11 mouse cellular contexts compared by ENCODE assay signal in genomic region chr4:55042573-55042972, GRCm38 (mm10).
DNase-seq lines count a peak whose midpoint lies in the region; ATAC-seq and TF ChIP-seq lines count a peak whose summit lies in the region.
"Had no signal": no experiment of that assay in that cellular context is flagged by ENCODE, and none has a peak within 500 bp of the region (broad histone marks: within the 10 kb centered on the region; RNA-seq: fewer than 3 reads in every experiment).

No protein-coding gene starts in this region.

- no peak for TF ChIP-seq CTCF in stomach, postnatal 0 days (IDR thresholded peaks at IDR 0.05; ENCODE audit: low read depth)
- TF ChIP-seq CTCF in heart, postnatal 0 days (IDR thresholded peaks at IDR 0.05; ENCODE audit: low read depth): no peak

- no peaks in the 10 kb centered on the region for H3K9me3 ChIP-seq in hindbrain, embryonic 15.5 days
- no peaks in the 10 kb centered on the region for H3K9me3 ChIP-seq in hindbrain, embryonic 14.5 days (ENCODE audit: control insufficient read depth, low read length)
- no peaks in the 10 kb centered on the region for H3K9me3 ChIP-seq in stomach, embryonic 16.5 days (replicated peaks; ENCODE audit: control insufficient read depth, low read length)
- H3K9me3 ChIP-seq in stomach, postnatal 0 days (ENCODE audit: control insufficient read depth, low read length): no peaks in the 10 kb centered on the region
- H3K9me3 ChIP-seq in heart, postnatal 0 days (replicated peaks; ENCODE audit: control insufficient read depth, low read length): no peaks in the 10 kb centered on the region
- H3K9me3 ChIP-seq: forebrain, embryonic 13.5 days had no signal

- H3K4me3 ChIP-seq in hindbrain, embryonic 15.5 days: no peak overlapping the region
- H3K4me3 ChIP-seq in hindbrain, embryonic 14.5 days (replicated peaks; ENCODE audit: low read length): no peak overlapping the region
- no peak overlapping the region for H3K4me3 ChIP-seq in stomach, embryonic 16.5 days (replicated peaks; ENCODE audit: low read length)
- H3K4me3 ChIP-seq in stomach, postnatal 0 days (ENCODE audit: low read depth, low read length): no peak overlapping the region
- H3K4me3 ChIP-seq in heart, postnatal 0 days (ENCODE audit: low read depth, low read length): no peak overlapping the region
- H3K4me3 ChIP-seq: forebrain, embryonic 13.5 days had no signal

- no peaks in the 10 kb centered on the region; the same call in 1 of the 2 replicates for H3K36me3 ChIP-seq in hindbrain, embryonic 15.5 days
- H3K36me3 ChIP-seq in hindbrain, embryonic 14.5 days (replicated peaks; ENCODE audit: control insufficient read depth, insufficient read depth): peaks cover 17% of the 10 kb centered on the region; the same call in 1 of the 2 replicates
- H3K36me3 ChIP-seq in stomach, embryonic 16.5 days (ENCODE audit: control insufficient read depth, insufficient read depth, low read length): no peaks in the 10 kb centered on the region
- no peaks in the 10 kb centered on the region for H3K36me3 ChIP-seq in stomach, postnatal 0 days (ENCODE audit: control insufficient read depth, insufficient read depth, low read length)
- H3K36me3 ChIP-seq in heart, postnatal 0 days (replicated peaks; ENCODE audit: control insufficient read depth, insufficient read depth, low read length): no peaks in the 10 kb centered on the region

- peak overlapping the region; percentile 45; the same call in 1 of the 2 replicates for H3K27ac ChIP-seq in hindbrain, embryonic 15.5 days (replicated peaks)
- no peak overlapping the region for H3K27ac ChIP-seq in hindbrain, embryonic 14.5 days
- H3K27ac ChIP-seq in stomach, embryonic 16.5 days (ENCODE audit: low read length): 0 out of 2 replicates have a peak overlapping the region, but pooled peaks have one; percentile 37
- H3K27ac ChIP-seq in stomach, postnatal 0 days (replicated peaks): no peak overlapping the region
- peak overlapping the region; percentile 63; the same call in 1 of the 2 replicates for H3K27ac ChIP-seq in heart, postnatal 0 days (ENCODE audit: low read depth)
- H3K27ac ChIP-seq: forebrain, embryonic 13.5 days had no signal

- no peaks in the 10 kb centered on the region for H3K27me3 ChIP-seq in hindbrain, embryonic 15.5 days
- H3K27me3 ChIP-seq in hindbrain, embryonic 14.5 days (ENCODE audit: control insufficient read depth, insufficient read depth, low read length): no peaks in the 10 kb centered on the region
- no peaks in the 10 kb centered on the region for H3K27me3 ChIP-seq in stomach, embryonic 16.5 days (ENCODE audit: control insufficient read depth, insufficient read depth, low read length)
- no peaks in the 10 kb centered on the region for H3K27me3 ChIP-seq in stomach, postnatal 0 days (ENCODE audit: control insufficient read depth, insufficient read depth, low read length)
- no peaks in the 10 kb centered on the region for H3K27me3 ChIP-seq in heart, postnatal 0 days (ENCODE audit: control insufficient read depth, insufficient read depth, low read length)
- H3K27me3 ChIP-seq: forebrain, embryonic 13.5 days had no signal

- no peak overlapping the region for H3K9ac ChIP-seq in hindbrain, embryonic 15.5 days
- no peak overlapping the region for H3K9ac ChIP-seq in hindbrain, embryonic 14.5 days
- no peak overlapping the region for H3K9ac ChIP-seq in stomach, embryonic 16.5 days (ENCODE audit: low read length)
- no peak overlapping the region for H3K9ac ChIP-seq in stomach, postnatal 0 days (ENCODE audit: low read length)
- no peak overlapping the region for H3K9ac ChIP-seq in heart, postnatal 0 days (replicated peaks; ENCODE audit: low read depth, low read length)
- H3K9ac ChIP-seq: forebrain, embryonic 13.5 days had no signal

- DNase-seq in hindbrain, embryonic 14.5 days (ENCODE audit: low spot score): no peak
- DNase-seq in stomach, postnatal 0 days (ENCODE audit: low spot score): no peak
- DNase-seq in heart, postnatal 0 days (ENCODE audit: low spot score): peak; percentile 78
- DNase-seq in spleen, postnatal 10 days (ENCODE audit: low spot score in 2 of 2): no peak
- DNase-seq: adrenal gland, postnatal 36 days; cerebellum, adult 9-10 months; thymus, postnatal 36 days had no signal

- H3K4me1 ChIP-seq in hindbrain, embryonic 15.5 days (replicated peaks): peaks cover 21% of the 10 kb centered on the region
- H3K4me1 ChIP-seq in hindbrain, embryonic 14.5 days (replicated peaks; ENCODE audit: control insufficient read depth, insufficient read depth, low read length): peaks cover 28% of the 10 kb centered on the region
- H3K4me1 ChIP-seq in stomach, embryonic 16.5 days (ENCODE audit: control insufficient read depth, insufficient read depth, low read length): 0 out of 2 replicates have a peak, but pooled peaks cover 6% of the 10 kb centered on the region
- no peaks in the 10 kb centered on the region for H3K4me1 ChIP-seq in stomach, postnatal 0 days (replicated peaks; ENCODE audit: control insufficient read depth, insufficient read depth)
- H3K4me1 ChIP-seq in heart, postnatal 0 days (ENCODE audit: control insufficient read depth, insufficient read depth): no peaks in the 10 kb centered on the region

- no peak for TF ChIP-seq EP300 in stomach, postnatal 0 days (optimal IDR thresholded peaks at IDR 0.05)
- no peak; the same call in 1 of the 2 replicates for TF ChIP-seq EP300 in heart, postnatal 0 days (IDR thresholded peaks at IDR 0.05; ENCODE audit: low read depth)

- WGBS in hindbrain, embryonic 15.5 days: 41% methylated on average over 4 of the region's 4 CpGs
- 38% methylated on average over 4 of the region's 4 CpGs for WGBS in hindbrain, embryonic 14.5 days
- WGBS in stomach, embryonic 16.5 days: 60% methylated on average over 4 of the region's 4 CpGs
- WGBS in stomach, postnatal 0 days: 52% methylated on average over 4 of the region's 4 CpGs
- WGBS in heart, postnatal 0 days: 50% methylated on average over 4 of the region's 4 CpGs

- H3K4me2 ChIP-seq in hindbrain, embryonic 15.5 days: no peak overlapping the region
- H3K4me2 ChIP-seq in hindbrain, embryonic 14.5 days (replicated peaks): no peak overlapping the region
- no peak overlapping the region for H3K4me2 ChIP-seq in stomach, embryonic 16.5 days (ENCODE audit: low read depth, low read length)
- no peak overlapping the region for H3K4me2 ChIP-seq in stomach, postnatal 0 days (replicated peaks; ENCODE audit: low read depth)
- H3K4me2 ChIP-seq in heart, postnatal 0 days (ENCODE audit: low read depth, low read length): no peak overlapping the region
- H3K4me2 ChIP-seq: forebrain, embryonic 13.5 days had no signal

- ATAC-seq in hindbrain, embryonic 15.5 days (ENCODE audit: low FRiP score, low read depth): no peak
- ATAC-seq in hindbrain, embryonic 14.5 days (ENCODE audit: low FRiP score): no peak
- ATAC-seq in stomach, embryonic 16.5 days (ENCODE audit: insufficient read depth, low FRiP score): no peak
- no peak for ATAC-seq in stomach, postnatal 0 days (ENCODE audit: low FRiP score, low TSS enrichment)
- ATAC-seq in heart, postnatal 0 days (ENCODE audit: insufficient read depth, low read depth): peak; percentile 80
- no peak for ATAC-seq in erythroblast, adult 5-6 weeks (replicated peaks; ENCODE audit: low FRiP score, poor library complexity, severe bottlenecking)
- ATAC-seq: forebrain, embryonic 13.5 days had no signal

Comparison
In these comparisons a context has a peak if more than half of its experiments do, and no peak if none do; other contexts are left out.
1. H3K27ac ChIP-seq: peak in hindbrain, embryonic 15.5 days (single experiment), stomach, embryonic 16.5 days (single experiment) and heart, postnatal 0 days (single experiment); none in hindbrain, embryonic 14.5 days (single experiment) and stomach, postnatal 0 days (single experiment).